Mouse (Mus musculus): Measurements from ENCODE around the gene C130032M10Rik. TPM values are rescaled to one million over a fixed set of nuclear protein-coding genes. Genes with fewer than 3 reads are reported as not detected.

C130032M10Rik gene
- polyA plus RNA-seq, 1 experiment from 2014 or later, result not detected

DNA sequence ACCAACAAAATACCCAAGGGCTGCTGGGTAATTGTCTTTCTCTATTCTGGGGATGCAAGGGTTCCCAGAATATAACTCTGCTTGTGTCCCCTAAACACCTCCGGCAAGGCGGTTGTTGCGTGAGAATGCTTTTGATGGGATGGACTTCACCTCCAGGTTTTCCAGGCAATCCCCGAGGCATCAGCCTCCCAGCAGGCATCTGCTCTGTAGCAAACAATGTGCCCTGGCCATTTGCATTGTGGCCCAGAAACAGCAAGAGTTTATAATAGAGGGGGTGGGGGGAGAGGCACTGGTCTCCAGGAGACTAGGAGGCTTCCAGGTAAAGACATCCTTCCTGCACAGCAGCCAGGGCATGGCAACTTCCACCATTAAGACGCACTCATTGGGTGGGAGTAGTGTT is 33.6 kb downstream of the C130032M10Rik start:
- no peak for ATAC-seq (ENCODE audit: insufficient read depth)
- WGBS (ENCODE audit: insufficient replicate concordance), result 65% methylated on average over 5 of the region's 5 CpGs
- H3K4me1 ChIP-seq (replicated peaks), result peaks cover 52% of the 10 kb centered on the region
- H3K4me2 ChIP-seq, result no peak overlapping the region
- no peaks in the 10 kb centered on the region for H3K36me3 ChIP-seq (replicated peaks)
- 0 out of 2 replicates have a peak overlapping the region, but pooled peaks have one; percentile 64 for H3K27ac ChIP-seq (replicated peaks)
- no peaks in the 10 kb centered on the region for H3K27me3 ChIP-seq
- H3K9me3 ChIP-seq (replicated peaks), result no peaks in the 10 kb centered on the region
- H3K9ac ChIP-seq, result no peak overlapping the region
- H3K4me3 ChIP-seq (replicated peaks), result no peak overlapping the region

DNA sequence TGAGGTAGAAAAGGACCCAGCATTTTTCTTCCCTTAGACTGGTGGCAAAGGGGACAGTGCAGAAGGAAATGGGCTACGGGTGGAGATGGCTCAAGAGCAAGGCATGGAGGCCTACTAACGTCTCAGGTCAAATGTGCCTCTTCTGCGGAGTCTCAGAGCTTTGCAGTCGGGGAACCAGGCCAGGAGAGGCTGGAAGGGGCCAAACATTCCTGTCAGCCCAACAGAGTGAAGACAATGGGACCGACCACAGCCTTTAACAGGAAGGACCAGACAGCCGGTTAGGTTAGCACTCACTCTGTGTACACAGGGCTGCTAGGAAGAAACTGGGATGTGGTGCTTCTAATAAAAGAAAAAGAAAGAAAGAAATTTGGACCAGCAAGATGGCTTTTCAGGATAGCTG is 34.5 kb downstream of the C130032M10Rik start:
- Histone ChIP-seq H3K27me3 (no peaks in the 10 kb centered on the region), H3K27ac (replicated peaks) (no peak overlapping the region), H3K36me3 (replicated peaks) (no peaks in the 10 kb centered on the region), H3K4me1 (replicated peaks) (peaks cover 51% of the 10 kb centered on the region), H3K9me3 (replicated peaks) (no peaks in the 10 kb centered on the region), H3K4me3 (replicated peaks) (no peak overlapping the region), H3K9ac (no peak overlapping the region), H3K4me2 (no peak overlapping the region)
- 37% methylated on average over 6 of the region's 6 CpGs for WGBS (ENCODE audit: insufficient replicate concordance)
- no peak for ATAC-seq (ENCODE audit: insufficient read depth)

DNA sequence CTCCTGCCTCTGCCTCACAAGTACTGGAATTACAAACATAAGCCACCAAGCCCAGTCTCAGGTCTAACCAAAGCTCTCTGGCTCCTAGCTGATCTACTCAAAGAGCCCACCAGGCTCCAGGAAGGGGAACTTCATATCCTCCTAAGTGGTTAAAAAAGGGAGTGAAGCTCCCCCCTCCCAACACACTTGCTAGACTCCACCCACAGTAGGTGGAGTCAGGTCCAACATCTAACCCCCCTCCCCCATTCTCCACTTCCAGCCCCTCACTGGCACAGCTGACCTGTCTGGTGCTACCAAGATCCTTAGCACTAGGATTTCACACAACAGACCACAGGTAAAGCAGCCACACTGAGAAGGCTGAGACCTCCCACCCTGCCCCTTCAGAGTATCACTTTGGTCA is 38.3 kb downstream of the C130032M10Rik start:
- no peaks in the 10 kb centered on the region for H3K36me3 ChIP-seq (replicated peaks)
- no peak for ATAC-seq (ENCODE audit: insufficient read depth)
- H3K27me3 ChIP-seq, result peaks cover 20% of the 10 kb centered on the region
- peaks cover 24% of the 10 kb centered on the region for H3K4me1 ChIP-seq (replicated peaks)
- no peak overlapping the region for H3K9ac ChIP-seq
- H3K27ac ChIP-seq (replicated peaks), result peak overlapping the region; percentile 64
- no peaks in the 10 kb centered on the region for H3K9me3 ChIP-seq (replicated peaks)
- no peak overlapping the region for H3K4me3 ChIP-seq (replicated peaks)
- H3K4me2 ChIP-seq, result no peak overlapping the region

DNA sequence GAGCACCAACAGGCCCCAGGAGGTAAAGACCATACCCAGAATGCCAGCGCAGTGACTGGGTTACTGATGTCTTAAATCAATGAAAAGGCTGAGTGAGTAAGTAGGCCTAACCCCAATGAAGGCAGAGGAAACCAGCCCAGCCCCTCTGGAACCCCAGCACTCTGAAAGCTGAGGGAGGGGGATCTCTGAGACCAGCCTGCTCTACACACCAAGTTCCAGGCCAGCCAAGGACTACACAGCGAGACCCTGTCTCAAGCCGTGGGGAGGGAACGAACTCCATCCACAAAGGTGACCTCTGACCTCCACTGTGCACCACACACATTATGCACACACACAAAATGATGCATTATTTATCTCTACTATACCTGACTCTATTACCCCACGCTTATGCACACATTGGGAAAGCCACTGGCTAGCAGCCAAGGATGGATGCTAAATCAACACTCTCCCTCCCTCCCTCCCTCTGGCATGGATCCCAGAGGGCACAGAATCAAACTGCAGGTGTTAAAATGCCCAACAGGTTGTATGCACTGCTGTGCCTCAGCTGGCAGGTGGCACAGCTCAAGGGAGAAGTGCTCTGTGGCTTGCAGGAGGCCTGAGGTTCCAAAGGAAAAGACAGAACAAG is 39.0 kb downstream of the C130032M10Rik start:
- Histone ChIP-seq H3K27ac (replicated peaks) (peak overlapping the region; percentile 64), H3K27me3 (peaks cover 26% of the 10 kb centered on the region), H3K9ac (no peak overlapping the region), H3K9me3 (replicated peaks) (no peaks in the 10 kb centered on the region), H3K4me3 (replicated peaks) (no peak overlapping the region), H3K36me3 (replicated peaks) (no peaks in the 10 kb centered on the region), H3K4me2 (peak overlapping the region; percentile 5; the same call in 1 of the 2 replicates), H3K4me1 (replicated peaks) (peaks cover 18% of the 10 kb centered on the region; the same call in 1 of the 2 replicates)
- 62% methylated on average over 5 of the region's 5 CpGs for WGBS (ENCODE audit: insufficient replicate concordance)
- ATAC-seq (ENCODE audit: insufficient read depth), result peak; percentile 71

DNA sequence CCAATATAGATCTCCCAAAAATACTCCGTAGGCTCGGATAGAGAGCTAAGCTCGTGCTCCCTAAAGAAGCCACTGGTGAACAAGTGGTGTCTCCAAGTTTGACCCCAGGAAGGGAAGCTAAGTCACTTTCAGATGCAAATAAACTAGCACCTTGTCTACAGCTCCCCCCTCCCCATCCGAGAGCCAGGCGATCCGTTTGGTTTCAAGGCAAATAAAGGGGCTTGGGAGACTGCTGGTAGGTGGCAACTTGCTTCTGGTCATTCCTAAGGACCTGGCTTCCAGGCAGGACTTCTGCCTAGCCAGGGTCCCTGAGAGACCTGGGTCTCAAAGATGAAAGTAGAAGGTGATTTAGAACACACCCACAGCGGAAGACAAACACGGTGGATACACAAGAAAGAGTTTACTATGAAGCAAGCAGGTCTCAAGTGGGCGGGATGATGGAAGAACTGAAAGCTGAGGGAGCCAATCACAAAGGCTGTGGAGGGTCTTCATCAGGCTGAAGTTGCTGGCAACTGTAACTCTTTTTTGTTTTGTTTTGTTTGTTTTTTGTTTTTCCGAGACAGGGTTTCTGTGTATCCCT is 40.9 kb downstream of the C130032M10Rik start:
- Histone ChIP-seq H3K9ac (no peak overlapping the region), H3K27ac (replicated peaks) (peak overlapping the region; percentile 38; the same call in 1 of the 2 replicates), H3K36me3 (replicated peaks) (no peaks in the 10 kb centered on the region), H3K27me3 (peaks cover 45% of the 10 kb centered on the region), H3K9me3 (replicated peaks) (no peaks in the 10 kb centered on the region), H3K4me3 (replicated peaks) (no peak overlapping the region), H3K4me1 (replicated peaks) (peaks cover 13% of the 10 kb centered on the region), H3K4me2 (peak overlapping the region; percentile 25)
- 46% methylated on average over 10 of the region's 10 CpGs for WGBS (ENCODE audit: insufficient replicate concordance)
- no peak for ATAC-seq (ENCODE audit: insufficient read depth)

DNA sequence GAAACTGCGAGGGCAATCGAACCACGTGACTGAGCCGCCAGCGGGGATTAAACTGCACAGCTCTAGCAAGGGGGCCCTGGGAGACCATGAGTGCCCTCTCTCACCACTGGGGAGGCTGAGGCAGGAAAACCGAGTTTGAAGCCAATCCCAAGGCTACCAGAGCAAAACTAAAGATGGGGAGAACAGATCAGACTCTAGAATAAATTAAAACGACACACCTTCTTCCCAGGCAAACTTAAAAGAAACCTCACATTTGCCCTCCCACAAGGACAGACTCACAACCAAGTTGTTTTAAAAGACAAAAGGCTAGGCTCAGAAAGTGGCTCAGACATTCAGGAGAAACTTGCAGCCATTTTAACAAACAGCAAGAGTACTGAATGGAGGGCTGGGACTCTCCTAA is 41.6 kb downstream of the C130032M10Rik start:
- Histone ChIP-seq H3K4me1 (replicated peaks) (peaks cover 14% of the 10 kb centered on the region), H3K9ac (no peak overlapping the region), H3K9me3 (replicated peaks) (no peaks in the 10 kb centered on the region), H3K4me2 (peak overlapping the region; percentile 25), H3K27me3 (peaks cover 52% of the 10 kb centered on the region), H3K36me3 (replicated peaks) (no peaks in the 10 kb centered on the region), H3K27ac (replicated peaks) (peak overlapping the region; percentile 38; the same call in 1 of the 2 replicates), H3K4me3 (replicated peaks) (no peak overlapping the region)
- WGBS (ENCODE audit: insufficient replicate concordance), result 22% methylated on average over 7 of the region's 7 CpGs
- no peak for ATAC-seq (ENCODE audit: insufficient read depth)

DNA sequence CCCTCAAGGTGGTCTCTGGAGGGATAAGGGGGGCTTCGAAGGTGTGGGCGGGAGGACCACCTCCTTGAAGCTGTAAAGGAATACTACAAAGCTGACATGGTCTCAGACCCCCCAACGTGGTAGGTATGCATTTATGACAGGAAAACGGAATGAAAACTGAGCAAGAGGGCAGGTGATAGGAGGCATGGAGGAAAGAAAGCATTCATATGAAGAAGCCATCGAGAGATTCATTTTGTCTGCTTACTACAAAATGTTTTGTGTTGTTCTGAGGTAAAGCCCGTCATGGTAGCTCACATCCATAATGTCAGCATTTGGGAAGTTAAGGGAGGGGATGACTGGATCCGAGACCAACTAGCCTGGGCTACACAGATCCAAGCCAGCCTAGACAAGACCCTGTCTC is 44.6 kb downstream of the C130032M10Rik start:
- peaks cover 8% of the 10 kb centered on the region for H3K4me1 ChIP-seq (replicated peaks)
- no peak overlapping the region for H3K27ac ChIP-seq (replicated peaks)
- H3K9ac ChIP-seq, result no peak overlapping the region
- no peaks in the 10 kb centered on the region for H3K9me3 ChIP-seq (replicated peaks)
- peak overlapping the region; percentile 59 for H3K4me2 ChIP-seq
- no peaks in the 10 kb centered on the region for H3K36me3 ChIP-seq (replicated peaks)
- WGBS (ENCODE audit: insufficient replicate concordance), result 26% methylated on average over 7 of the region's 7 CpGs
- H3K4me3 ChIP-seq (replicated peaks), result peak overlapping the region; percentile 55
- peaks cover 83% of the 10 kb centered on the region for H3K27me3 ChIP-seq
- no peak for ATAC-seq (ENCODE audit: insufficient read depth)

DNA sequence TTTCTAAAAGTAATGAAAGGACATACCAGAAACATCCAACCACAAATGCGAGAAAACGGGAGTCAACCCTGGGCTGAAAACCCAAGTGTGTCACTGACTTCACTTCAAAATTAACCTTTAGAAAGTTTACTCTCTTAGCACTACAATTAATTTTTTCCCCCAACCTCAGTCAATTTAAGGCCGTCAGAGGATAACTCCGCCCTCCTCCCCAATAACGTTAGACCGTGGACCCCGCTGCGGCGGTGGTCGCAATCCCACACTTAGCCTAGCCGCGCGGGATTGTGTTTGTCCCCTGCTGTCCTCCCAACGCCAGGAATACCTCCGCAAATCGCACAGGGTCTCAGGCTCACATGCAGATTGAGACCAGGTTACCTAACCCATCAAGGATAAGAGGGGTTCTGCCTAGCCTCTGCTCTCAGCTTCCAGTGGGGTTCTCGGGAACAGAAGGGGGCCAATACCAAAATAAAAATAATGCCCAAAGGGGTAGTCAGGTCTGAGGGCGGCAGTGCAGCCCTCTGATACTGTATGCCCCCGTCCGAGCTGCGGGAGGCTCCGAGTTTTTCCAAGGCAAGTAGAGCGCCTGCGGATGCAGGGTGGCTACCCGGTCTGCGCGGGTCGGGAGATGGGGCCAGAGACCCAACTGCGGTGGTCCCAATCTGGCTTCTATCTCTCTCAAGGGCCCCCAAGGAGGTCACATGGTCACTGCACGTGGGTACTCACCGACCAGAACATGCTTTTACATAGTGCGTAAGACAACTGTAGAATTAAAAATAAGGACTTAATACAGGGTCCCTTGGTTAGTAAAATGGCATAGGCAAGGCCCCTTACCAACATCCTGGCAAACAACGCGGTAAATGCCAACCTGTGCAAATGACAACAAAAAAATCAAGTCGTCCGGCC is 45.5 kb downstream of the C130032M10Rik start:
- H3K9ac ChIP-seq, result no peak overlapping the region
- 3% methylated on average over 36 of the region's 36 CpGs for WGBS (ENCODE audit: insufficient replicate concordance)

DNA sequence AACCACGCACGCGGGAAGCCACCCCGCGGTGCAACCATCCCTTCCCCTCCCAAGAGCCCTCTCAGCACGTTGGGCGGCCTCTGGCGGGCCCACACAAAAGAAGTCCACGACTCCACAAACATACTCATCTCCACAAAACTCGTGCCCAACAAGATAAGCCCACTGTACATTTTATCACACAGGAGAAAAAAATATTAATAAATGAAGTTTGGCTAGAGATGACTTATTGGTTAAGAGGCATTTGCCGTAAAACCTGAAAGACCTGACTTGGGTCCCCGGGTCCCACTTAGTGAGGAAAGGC is 46.1 kb downstream of the C130032M10Rik start:
- WGBS (ENCODE audit: insufficient replicate concordance), result 3% methylated on average over 12 of the region's 12 CpGs
- Histone ChIP-seq H3K9ac (no peak overlapping the region), H3K9me3 (replicated peaks) (no peaks in the 10 kb centered on the region), H3K4me1 (replicated peaks) (peaks cover 4% of the 10 kb centered on the region; the same call in 1 of the 2 replicates), H3K4me3 (replicated peaks) (peak overlapping the region; percentile 55), H3K27ac (replicated peaks) (no peak overlapping the region), H3K4me2 (peak overlapping the region; percentile 59), H3K27me3 (peaks cover 91% of the 10 kb centered on the region), H3K36me3 (replicated peaks) (no peaks in the 10 kb centered on the region)
- no peak for ATAC-seq (ENCODE audit: insufficient read depth)

More for the DNA sequence above, 45.5 kb downstream of the C130032M10Rik start:
- no peak overlapping the region for H3K27ac ChIP-seq (replicated peaks)
- H3K9me3 ChIP-seq (replicated peaks), result no peaks in the 10 kb centered on the region
- no peaks in the 10 kb centered on the region for H3K36me3 ChIP-seq (replicated peaks)
- H3K27me3 ChIP-seq, result peaks cover 91% of the 10 kb centered on the region
- H3K4me2 ChIP-seq, result peak overlapping the region; percentile 59
- H3K4me1 ChIP-seq (replicated peaks), result peaks cover 4% of the 10 kb centered on the region; the same call in 1 of the 2 replicates
- no peak for ATAC-seq (ENCODE audit: insufficient read depth)
- peak overlapping the region; percentile 55 for H3K4me3 ChIP-seq (replicated peaks)

DNA sequence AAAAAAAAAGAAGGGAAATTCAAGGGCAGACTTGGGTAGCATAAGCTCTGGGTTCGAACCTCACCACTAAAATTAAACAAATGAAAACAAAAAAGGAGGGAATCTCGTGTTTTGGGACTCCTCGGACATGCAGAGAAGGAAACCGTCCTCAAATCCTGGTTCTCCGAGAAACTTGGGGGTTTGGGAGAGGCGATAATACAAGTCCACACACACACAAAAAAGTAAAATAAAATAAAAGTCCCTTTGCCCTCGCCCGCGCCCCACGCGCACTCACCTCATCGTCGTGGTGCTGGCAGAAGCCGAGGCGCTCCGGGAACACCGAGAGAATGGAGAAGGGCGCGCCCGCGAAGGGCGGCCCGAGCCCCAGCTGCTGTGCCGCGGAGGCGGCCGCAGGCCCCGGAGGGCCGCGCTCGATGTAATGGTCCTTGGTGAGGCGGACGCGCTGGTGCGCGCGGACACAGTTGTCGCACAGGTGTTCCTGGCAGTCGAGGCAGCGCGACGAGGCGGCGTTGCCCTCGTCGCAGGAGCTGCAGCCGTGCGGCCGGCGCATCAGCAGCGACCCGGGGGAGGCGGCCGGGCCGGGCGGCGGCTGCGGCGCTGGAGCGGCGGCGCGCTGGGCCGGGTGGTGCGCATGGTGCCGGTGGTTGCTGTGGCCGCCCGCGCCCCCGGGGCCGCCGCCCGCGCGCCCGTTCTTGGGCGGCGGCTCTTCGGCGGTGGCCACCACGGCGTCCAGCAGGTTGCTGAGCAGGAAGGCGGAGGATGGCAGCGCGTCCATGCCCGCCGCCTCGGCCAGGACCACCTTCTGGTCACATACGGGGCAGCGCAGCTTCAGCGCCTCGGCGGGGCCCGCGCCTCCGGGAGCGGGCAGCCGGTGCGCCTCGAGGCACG is 46.8 kb downstream of the C130032M10Rik start:
- Histone ChIP-seq H3K9ac (peak overlapping the region; percentile 39; the same call in 1 of the 2 replicates), H3K27me3 (peaks cover 88% of the 10 kb centered on the region), H3K4me2 (peak overlapping the region; percentile 59), H3K4me1 (replicated peaks) (peaks cover 4% of the 10 kb centered on the region; the same call in 1 of the 2 replicates), H3K36me3 (replicated peaks) (no peaks in the 10 kb centered on the region), H3K27ac (replicated peaks) (no peak overlapping the region), H3K9me3 (replicated peaks) (no peaks in the 10 kb centered on the region), H3K4me3 (replicated peaks) (peak overlapping the region; percentile 55)
- under 1% methylated on average over 95 of the region's 101 CpGs for whole genome bisulfite sequencing (ENCODE audit: insufficient replicate concordance)
- ATAC-seq (ENCODE audit: insufficient read depth), result no peak; the same call in 1 of the 2 replicates
